Mouse (Mus musculus) E14TG2a.4 (cell line): ENCODE measurements around the gene Cyp27a1.

Experiments
- CTCF ChIP-seq: conservative IDR thresholded peaks from 2 replicates; pipeline ENCODE4 v1.5.1; 2014; ENCODE audit warnings: low read length
- POU5F1 ChIP-seq: IDR thresholded peaks from 2 replicates; pipeline ENCODE4 v1.6.1; 2014; ENCODE audit warnings: low read length, borderline replicate concordance

GRCm38 (mm10) chr1:74668371-74668770 is 45.0 kb upstream of the Cyp27a1 start:
- TF ChIP-seq CTCF: no peak
- TF ChIP-seq POU5F1: no peak
